8 mouse cellular contexts compared by ENCODE assay signal in genomic region chr4:128957155-128957911, GRCm38 (mm10). TPM values are rescaled to one million over a fixed set of nuclear protein-coding genes. Genes with fewer than 3 reads are reported as not detected.
A peak's percentile ranks its signal among the peaks of the same experiment; 100 is the strongest.
DNase-seq lines count a peak whose midpoint lies in the region; ATAC-seq and TF ChIP-seq lines count a peak whose summit lies in the region.

No protein-coding gene starts in this region.

- 0 out of 2 replicates have a peak overlapping the region, but pooled peaks have one; percentile 4 for H3K4me2 ChIP-seq in intestine, postnatal 0 days (replicated peaks; ENCODE audit: low read depth)
- H3K4me2 ChIP-seq in lung, embryonic 14.5 days: no peak overlapping the region

- no peak overlapping the region for H3K27ac ChIP-seq in intestine, postnatal 0 days (ENCODE audit: low read depth, low read length)
- peak overlapping the region; percentile 5; the same call in 1 of the 2 replicates for H3K27ac ChIP-seq in lung, embryonic 14.5 days (ENCODE audit: low read depth)
- H3K27ac ChIP-seq in small intestine, adult 2 months (ENCODE audit: insufficient read depth, low read depth, low read length): no peak overlapping the region

- peak; percentile 41 for DNase-seq in ovary, postnatal 36 days (ENCODE audit: low spot score)
- DNase-seq in ovary, postnatal 14 days (ENCODE audit: low spot score): no peak
- peak; percentile 49 for DNase-seq in adrenal gland, adult 8-10 months
- DNase-seq in fibroblast of lung, adult 2 months (ENCODE audit: low read depth): peak; percentile 75
- peak; percentile 78 for DNase-seq in lung, embryonic 14.5 days
- no peak for DNase-seq in layer of hippocampus, postnatal 36 days

- TF ChIP-seq CTCF in intestine, postnatal 0 days (IDR thresholded peaks at IDR 0.05; ENCODE audit: low read depth): peak; percentile 83
- TF ChIP-seq CTCF in lung, embryonic 14.5 days (IDR thresholded peaks at IDR 0.05; ENCODE audit: low read depth): peak; percentile 71
- TF ChIP-seq CTCF in small intestine, adult 2 months (IDR thresholded peaks at IDR 0.05; ENCODE audit: extremely low read depth, insufficient read length, insufficient replicate concordance, low read depth, low read length): peak; percentile 90; the same call in 1 of the 2 replicates

- H3K4me1 ChIP-seq in intestine, postnatal 0 days (replicated peaks; ENCODE audit: control insufficient read depth, insufficient read depth, low read length): 0 out of 2 replicates have a peak, but pooled peaks cover 2% of the 10 kb centered on the region
- peaks cover 3% of the 10 kb centered on the region; the same call in 1 of the 2 replicates for H3K4me1 ChIP-seq in lung, embryonic 14.5 days (ENCODE audit: insufficient read depth)
- H3K4me1 ChIP-seq in small intestine, adult 2 months (ENCODE audit: control insufficient read depth, insufficient read depth, insufficient read length, low read length): peaks cover 3% of the 10 kb centered on the region

- no peak overlapping the region for H3K9ac ChIP-seq in intestine, postnatal 0 days (ENCODE audit: low read depth, low read length)
- no peak overlapping the region for H3K9ac ChIP-seq in lung, embryonic 14.5 days

- H3K9me3 ChIP-seq in intestine, postnatal 0 days (ENCODE audit: control insufficient read depth): no peaks in the 10 kb centered on the region
- H3K9me3 ChIP-seq in lung, embryonic 14.5 days (ENCODE audit: low read depth, low read length): no peaks in the 10 kb centered on the region

- H3K36me3 ChIP-seq in intestine, postnatal 0 days (ENCODE audit: control insufficient read depth, insufficient read depth): no peaks in the 10 kb centered on the region
- H3K36me3 ChIP-seq in lung, embryonic 14.5 days (ENCODE audit: insufficient read depth): no peaks in the 10 kb centered on the region
- H3K36me3 ChIP-seq in small intestine, adult 2 months (ENCODE audit: control insufficient read depth, insufficient read depth, low read length): no peaks in the 10 kb centered on the region

- no peak overlapping the region for H3K4me3 ChIP-seq in intestine, postnatal 0 days (ENCODE audit: low read depth, low read length)
- H3K4me3 ChIP-seq in lung, embryonic 14.5 days (ENCODE audit: low read depth, low read length): no peak overlapping the region
- no peak overlapping the region for H3K4me3 ChIP-seq in small intestine, adult 2 months (ENCODE audit: low read depth, low read length)

- 42% methylated on average over 11 of the region's 11 CpGs for WGBS in intestine, postnatal 0 days
- 38% methylated on average over 11 of the region's 11 CpGs for WGBS in lung, embryonic 14.5 days
- 37% methylated on average over 11 of the region's 11 CpGs for WGBS in small intestine, adult 2 months

- TF ChIP-seq POLR2A in small intestine, adult 2 months (IDR thresholded peaks at IDR 0.05; ENCODE audit: low read depth, low read length): no peak

- no peaks in the 10 kb centered on the region for H3K27me3 ChIP-seq in intestine, postnatal 0 days (replicated peaks; ENCODE audit: control insufficient read depth, insufficient read depth, low read length)
- no peaks in the 10 kb centered on the region for H3K27me3 ChIP-seq in lung, embryonic 14.5 days (ENCODE audit: insufficient read depth, low read length)
- peaks cover 3% of the 10 kb centered on the region; the same call in 1 of the 2 replicates for H3K27me3 ChIP-seq in small intestine, adult 2 months (ENCODE audit: control insufficient read depth, insufficient read depth, low read length)

- peak; percentile 70 for ATAC-seq in intestine, postnatal 0 days
- peak; percentile 64 for ATAC-seq in lung, embryonic 14.5 days (ENCODE audit: insufficient read depth)

RNA-seq across cellular contexts. Expression of gene Azin2, which starts 4.9 kb away (rescaled TPM):
- total RNA-seq in adrenal gland, adult 8-10 months (2022): 100 to 1,000 TPM in 1 of 4 experiments, 10 to 100 TPM in 3; 46.0 to 102 (median 75.5) TPM
- 13.1 and 13.3 TPM in 2 replicates for polyA plus RNA-seq in intestine, postnatal 0 days (2015; fragmentation: Nextera tagmentation; extraction: Ambion mirVana)
- polyA plus RNA-seq in lung, embryonic 14.5 days (2014; fragmentation: Nextera tagmentation; extraction: Ambion mirVana): 17.6 and 21.2 TPM in 2 replicates
- polyA plus RNA-seq in small intestine, adult 2 months (2012; rRNA removed): 2.3 and 3.2 TPM in 2 replicates
- total RNA-seq in layer of hippocampus, postnatal 36 days (2021): 10 to 100 TPM; 38.7 to 39.5 TPM

RNA-seq across cellular contexts. Expression of gene Ak2, which starts 34.4 kb away (rescaled TPM):
- 10 to 100 TPM; 70.8 to 97.5 (median 88.9) TPM for total RNA-seq in adrenal gland, adult 8-10 months (2022)
- polyA plus RNA-seq in intestine, postnatal 0 days (2015; fragmentation: Nextera tagmentation; extraction: Ambion mirVana): 538 and 552 TPM in 2 replicates
- 138 and 148 TPM in 2 replicates for polyA plus RNA-seq in lung, embryonic 14.5 days (2014; fragmentation: Nextera tagmentation; extraction: Ambion mirVana)
- 42.5 and 79.2 TPM in 2 replicates for polyA plus RNA-seq in small intestine, adult 2 months (2012; rRNA removed)
- 10 to 100 TPM; 26.3 to 26.9 TPM for total RNA-seq in layer of hippocampus, postnatal 36 days (2021)

Comparison
In these comparisons a context has a peak if more than half of its experiments do, and no peak if none do; other contexts are left out.
1. DNase-seq: peak in ovary, postnatal 36 days (single experiment), adrenal gland, adult 8-10 months (single experiment), fibroblast of lung, adult 2 months (single experiment) and lung, embryonic 14.5 days (single experiment); none in ovary, postnatal 14 days (single experiment) and layer of hippocampus, postnatal 36 days (0 of 2).
2. Peak in every context shown above with its lines, with median percentiles within 50 percentile points of each other: CTCF ChIP-seq.